Mouse (Mus musculus) thymus, postnatal 14 days (tissue): ENCODE measurements at regions not wholly inside any gene's neighbourhood (a gene's known extent, or its start where the extent isn't known, plus 50 kb on each side); places are given as distances from the start of the nearest gene placed in this dataset.

Experiments
- DNase-seq: peaks from one replicate; pipeline ENCODE4 v3.0.0; 2021

GRCm38 (mm10) chr13:114679703-114680378, 138.2 kb upstream of the Mocs2 start:
- DNase-seq, result no peak

GRCm38 (mm10) chr13:114680379-114680733, 137.7 kb upstream of the Mocs2 start:
- no peak for DNase-seq

- DNase-seq, result no peak
Measured at GRCm38 (mm10) chr13:114681196-114681595, 136.8 kb upstream of the Mocs2 start.

- no peak for DNase-seq
Measured at GRCm38 (mm10) chr13:114681887-114682286, 136.1 kb upstream of the Mocs2 start.

- DNase-seq, result no peak
Measured at GRCm38 (mm10) chr13:114682891-114683290, 135.1 kb upstream of the Mocs2 start.

- no peak for DNase-seq
Measured at GRCm38 (mm10) chr13:114684298-114684697, 133.7 kb upstream of the Mocs2 start.

- no peak for DNase-seq
Measured at GRCm38 (mm10) chr13:114685368-114685767, 132.7 kb upstream of the Mocs2 start.

GRCm38 (mm10) chr13:114712601-114713000, 105.4 kb upstream of the Mocs2 start:
- DNase-seq, result no peak

GRCm38 (mm10) chr13:114719771-114720170, 98.3 kb upstream of the Mocs2 start:
- no peak for DNase-seq

- no peak for DNase-seq
Measured at GRCm38 (mm10) chr13:114726828-114727227, 91.2 kb upstream of the Mocs2 start.

GRCm38 (mm10) chr13:114735066-114735465, 83.0 kb upstream of the Mocs2 start:
- DNase-seq, result no peak

- DNase-seq, result no peak
Measured at GRCm38 (mm10) chr13:114736066-114736465, 82.0 kb upstream of the Mocs2 start.

GRCm38 (mm10) chr13:114742534-114742933, 75.5 kb upstream of the Mocs2 start:
- no peak for DNase-seq

GRCm38 (mm10) chr13:114745814-114746213, 72.2 kb upstream of the Mocs2 start:
- no peak for DNase-seq

GRCm38 (mm10) chr13:114757459-114757858, 60.6 kb upstream of the Mocs2 start:
- DNase-seq, result no peak

- no peak for DNase-seq
Measured at GRCm38 (mm10) chr13:114759886-114760285, 58.1 kb upstream of the Mocs2 start.

- no peak for DNase-seq
Measured at GRCm38 (mm10) chr13:114760901-114761300, 57.1 kb upstream of the Mocs2 start.
